Mouse (Mus musculus) liver, embryonic 14.5 days (tissue): ENCODE data around the gene Zranb3.

Experiments used
- CTCF ChIP-seq: IDR thresholded peaks from 2 replicates; pipeline ENCODE4 v1.5.1; 2016; ENCODE audit warnings: antibody characterized with exemption, low read depth, control low read depth
- EP300 ChIP-seq: IDR thresholded peaks from 2 replicates; pipeline ENCODE4 v1.6.1; 2016; ENCODE audit warnings: antibody characterized with exemption, low read depth

GRCm38 (mm10) chr1:128073051-128073450 lies 29.8 kb downstream of the Zranb3 start:
- TF ChIP-seq CTCF (no peak), EP300 (no peak)
